Mouse (Mus musculus) testis, adult 2 months (tissue): ENCODE measurements at regions not wholly inside any gene's neighbourhood (a gene's known extent, or its start where the extent isn't known, plus 50 kb on each side); places are given as distances from the start of the nearest gene placed in this dataset.

Experiments
- CTCF ChIP-seq: fragments of 200-500 bp; IDR thresholded peaks from 2 replicates; pipeline ENCODE4 v1.5.1; 2012; ENCODE audit warnings: low read depth, mild to moderate bottlenecking, inconsistent platforms, low read length, moderate library complexity; ENCODE audit not compliant: control insufficient read depth, insufficient read depth, insufficient replicate concordance
- POLR2A ChIP-seq: fragments of 200-500 bp; IDR thresholded peaks from 2 replicates; pipeline ENCODE4 v1.6.1; 2012; ENCODE audit warnings: low read depth, mild to moderate bottlenecking, inconsistent platforms, low read length, moderate library complexity; ENCODE audit not compliant: control insufficient read depth

DNA sequence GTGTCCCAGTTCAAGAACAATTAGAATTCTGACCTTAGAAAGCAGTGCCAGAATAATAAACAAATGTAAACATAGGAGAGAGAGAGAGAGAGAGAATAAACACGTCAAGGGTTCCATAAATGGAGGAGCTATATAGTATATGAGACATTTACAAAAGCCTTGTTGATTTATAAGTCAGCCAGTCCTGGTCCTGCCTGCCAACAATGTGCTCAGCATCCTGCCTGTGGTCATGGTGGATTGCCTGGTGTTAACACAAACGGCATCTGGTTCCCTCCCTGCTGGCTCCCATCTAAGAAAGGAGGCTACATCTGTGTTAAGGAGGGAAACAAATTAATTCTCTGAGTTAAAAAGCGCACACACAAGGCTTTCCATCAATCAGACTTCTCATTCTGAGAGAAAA is 133.5 kb upstream of the Hnrnpa3 start:
- no peak for TF ChIP-seq POLR2A
- TF ChIP-seq CTCF: no peak
